Mouse (Mus musculus) forebrain, embryonic 13.5 days (tissue): ENCODE measurements at regions not wholly inside any gene's neighbourhood (a gene's known extent, or its start where the extent isn't known, plus 50 kb on each side); places are given as distances from the start of the nearest gene placed in this dataset.

Experiments
- ATAC-seq: fragments of 200-750 bp; cut with Nextera tagmentation; 2 replicates; pipeline ENCODE4 v1.8.0; 2017
- H3K27ac ChIP-seq: fragments of 300-500 bp; sonication (generic); 2 replicates; pipeline ENCODE4 v1.5.1; 2015; ENCODE audit warnings: inconsistent platforms, mild to moderate bottlenecking, moderate library complexity
- H3K27me3 ChIP-seq: fragments of 300-500 bp; sonication (generic); 2 replicates; pipeline ENCODE4 v1.6.1; 2015; ENCODE audit warnings: mild to moderate bottlenecking, inconsistent platforms
- H3K36me3 ChIP-seq: fragments of 300-500 bp; sonication (generic); 2 replicates; pipeline ENCODE4 v1.6.1; 2015; ENCODE audit warnings: mild to moderate bottlenecking, inconsistent platforms; ENCODE audit not compliant: poor library complexity, severe bottlenecking
- H3K4me1 ChIP-seq: fragments of 300-500 bp; sonication (generic); 2 replicates; pipeline ENCODE4 v1.6.1; 2015; ENCODE audit warnings: inconsistent platforms
- H3K4me2 ChIP-seq: fragments of 300-500 bp; sonication (generic); 2 replicates; pipeline ENCODE4 v1.6.1; 2015; ENCODE audit warnings: inconsistent platforms, mild to moderate bottlenecking, moderate library complexity
- H3K4me3 ChIP-seq: fragments of 300-500 bp; sonication (generic); 2 replicates; pipeline ENCODE4 v1.5.1; 2015; ENCODE audit warnings: mild to moderate bottlenecking, inconsistent platforms
- H3K9ac ChIP-seq: fragments of 300-500 bp; sonication (generic); 2 replicates; pipeline ENCODE4 v1.6.1; 2015; ENCODE audit warnings: mild to moderate bottlenecking, inconsistent platforms
- H3K9me3 ChIP-seq: fragments of 300-500 bp; sonication (generic); replicated peaks from 2 replicates; pipeline ENCODE4 v1.6.1; 2016; ENCODE audit warnings: inconsistent platforms
- WGBS: fragments of 180-500 bp; shearing (Covaris S2); methylation state at CpG from one replicate; pipeline ENCODE4 v1.1.7; 2015; 5-methylcytosine and 5-hydroxymethylcytosine counted together

DNA sequence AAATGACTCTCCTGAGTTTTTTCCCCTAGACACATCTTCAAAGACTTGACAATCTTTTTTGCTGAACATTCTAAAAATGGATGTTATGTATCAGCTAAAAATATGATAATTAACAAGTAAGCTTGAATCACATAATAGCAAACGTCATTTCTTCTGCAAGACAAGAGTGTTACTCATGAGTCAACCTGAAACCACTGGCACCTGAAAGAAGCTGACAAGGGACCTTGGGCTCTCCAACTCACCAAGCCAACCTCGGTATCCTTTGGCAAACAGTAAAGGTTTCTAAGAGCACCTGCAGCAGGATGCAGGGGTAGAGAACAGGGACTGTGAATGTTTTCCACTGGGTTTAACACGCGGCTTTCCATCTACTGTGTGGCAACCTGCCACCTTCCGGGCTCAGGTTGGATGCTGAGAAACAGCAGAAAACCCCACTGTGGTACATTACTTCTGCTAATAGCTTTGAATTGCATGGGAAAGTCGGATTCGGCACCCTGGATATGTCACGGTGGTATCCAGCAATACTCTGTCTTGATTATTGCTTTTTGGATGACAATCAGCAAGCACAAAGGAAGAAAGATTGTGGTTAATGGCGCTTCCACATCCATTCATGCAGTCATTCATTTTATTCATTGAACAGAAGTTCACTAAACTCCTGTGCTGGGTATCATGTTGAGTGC, 305.9 kb downstream of the Lpin1 start:
- Histone ChIP-seq H3K4me3 (no peak overlapping the region), H3K4me2 (no peak overlapping the region), H3K27me3 (no peaks in the 10 kb centered on the region), H3K4me1 (no peaks in the 10 kb centered on the region), H3K36me3 (no peaks in the 10 kb centered on the region), H3K9ac (no peak overlapping the region), H3K27ac (no peak overlapping the region), H3K9me3 (no peaks in the 10 kb centered on the region)
- no peak for ATAC-seq
- 81% methylated on average over 9 of the region's 9 CpGs for WGBS

GRCm38 (mm10) chr12:16285061-16285460, 325.7 kb downstream of the Lpin1 start:
- WGBS = 86% methylated on average over 5 of the region's 5 CpGs
- Histone ChIP-seq H3K27ac (no peak overlapping the region), H3K4me1 (no peaks in the 10 kb centered on the region), H3K9ac (no peak overlapping the region), H3K4me3 (no peak overlapping the region), H3K9me3 (0 out of 2 replicates have a peak, but pooled peaks cover 2% of the 10 kb centered on the region), H3K36me3 (no peaks in the 10 kb centered on the region), H3K4me2 (no peak overlapping the region), H3K27me3 (no peaks in the 10 kb centered on the region)
- no peak for ATAC-seq

DNA sequence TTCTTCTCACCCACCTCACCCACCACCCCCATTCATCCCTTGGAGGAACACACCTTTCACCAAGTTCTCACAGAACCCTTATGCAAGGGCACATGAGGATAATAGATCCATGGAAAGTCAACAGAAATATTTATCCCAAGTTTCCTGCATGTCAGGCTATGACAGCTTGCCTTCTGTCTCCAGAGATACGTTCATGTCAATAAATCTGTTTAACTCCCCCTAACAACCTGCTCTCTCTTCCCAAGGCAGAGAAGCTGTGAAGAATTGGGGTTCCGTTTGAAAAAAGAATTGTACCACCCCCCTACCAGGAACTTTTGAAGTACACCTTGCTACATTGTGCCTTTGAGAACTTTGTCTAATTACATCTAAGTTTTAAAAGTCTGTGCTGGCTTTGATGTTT, 331.6 kb downstream of the Lpin1 start:
- no peaks in the 10 kb centered on the region for H3K36me3 ChIP-seq
- H3K27ac ChIP-seq = no peak overlapping the region
- 0 out of 2 replicates have a peak, but pooled peaks cover 2% of the 10 kb centered on the region for H3K9me3 ChIP-seq
- no peak for ATAC-seq
- no peaks in the 10 kb centered on the region for H3K27me3 ChIP-seq
- WGBS = 69% methylated on average over 2 of the region's 2 CpGs
- no peak overlapping the region for H3K4me3 ChIP-seq
- H3K9ac ChIP-seq = no peak overlapping the region
- no peak overlapping the region for H3K4me2 ChIP-seq
- 0 out of 2 replicates have a peak, but pooled peaks cover 11% of the 10 kb centered on the region for H3K4me1 ChIP-seq

GRCm38 (mm10) chr12:16277567-16278332, 333.0 kb downstream of the Lpin1 start:
- Histone ChIP-seq H3K4me1 (0 out of 2 replicates have a peak, but pooled peaks cover 11% of the 10 kb centered on the region), H3K4me3 (no peak overlapping the region), H3K36me3 (no peaks in the 10 kb centered on the region), H3K27me3 (no peaks in the 10 kb centered on the region), H3K9me3 (no peaks in the 10 kb centered on the region), H3K27ac (no peak overlapping the region), H3K9ac (no peak overlapping the region), H3K4me2 (no peak overlapping the region)
- WGBS = 63% methylated on average over 4 of the region's 4 CpGs
- ATAC-seq = no peak

DNA sequence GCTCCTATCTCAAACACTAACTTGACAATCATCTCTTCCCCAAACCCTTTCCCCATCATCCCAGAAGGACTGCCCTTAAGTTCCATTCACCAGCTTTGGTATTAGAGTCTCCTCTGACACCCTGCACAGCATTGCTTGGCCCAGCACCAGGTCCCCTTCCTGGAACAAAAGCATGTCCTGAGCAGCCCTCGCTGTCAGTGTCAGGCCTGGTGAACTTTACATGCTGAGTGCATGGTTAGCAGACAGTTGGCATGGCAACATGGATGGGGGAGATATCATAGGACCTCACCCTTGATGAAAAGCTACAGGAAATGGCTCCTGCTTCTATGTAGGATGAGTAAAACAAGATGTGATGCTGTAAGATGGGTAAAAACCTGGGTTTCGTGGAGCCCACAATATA, 333.6 kb downstream of the Lpin1 start:
- Histone ChIP-seq H3K27me3 (no peaks in the 10 kb centered on the region), H3K9me3 (no peaks in the 10 kb centered on the region), H3K4me3 (no peak overlapping the region), H3K9ac (no peak overlapping the region), H3K4me1 (0 out of 2 replicates have a peak, but pooled peaks cover 11% of the 10 kb centered on the region), H3K4me2 (no peak overlapping the region), H3K27ac (no peak overlapping the region), H3K36me3 (no peaks in the 10 kb centered on the region)
- no peak for ATAC-seq
- WGBS = 63% methylated on average over 2 of the region's 2 CpGs

DNA sequence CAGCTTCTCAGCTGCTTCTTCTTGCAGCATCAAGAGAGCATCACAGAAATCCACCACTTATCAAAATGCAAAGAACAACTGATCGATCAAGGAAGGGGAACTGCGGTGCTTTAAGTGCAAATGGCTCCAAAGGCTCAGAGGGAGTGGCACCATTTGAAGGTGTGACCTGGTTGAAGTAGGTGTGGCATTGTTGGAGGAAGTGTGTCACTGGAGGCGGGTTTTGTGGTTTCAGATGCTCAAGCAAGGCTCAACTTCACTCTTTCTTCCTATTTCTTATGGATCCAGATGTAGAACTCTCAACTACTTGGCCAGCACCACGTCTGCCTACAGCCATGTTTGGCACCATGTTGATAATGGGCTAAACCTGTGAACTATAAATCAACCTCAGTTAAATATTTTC, 334.5 kb downstream of the Lpin1 start:
- 90% methylated on average over 4 of the region's 4 CpGs for WGBS
- no peaks in the 10 kb centered on the region for H3K9me3 ChIP-seq
- H3K9ac ChIP-seq = no peak overlapping the region
- H3K27me3 ChIP-seq = no peaks in the 10 kb centered on the region
- no peaks in the 10 kb centered on the region for H3K36me3 ChIP-seq
- no peak for ATAC-seq
- H3K4me1 ChIP-seq = 0 out of 2 replicates have a peak, but pooled peaks cover 11% of the 10 kb centered on the region
- no peak overlapping the region for H3K4me2 ChIP-seq
- no peak overlapping the region for H3K4me3 ChIP-seq
- H3K27ac ChIP-seq = no peak overlapping the region

GRCm38 (mm10) chr12:16272441-16272840, 338.3 kb downstream of the Lpin1 start:
- Histone ChIP-seq H3K27ac (no peak overlapping the region), H3K4me1 (0 out of 2 replicates have a peak, but pooled peaks cover 4% of the 10 kb centered on the region), H3K9me3 (no peaks in the 10 kb centered on the region), H3K27me3 (no peaks in the 10 kb centered on the region), H3K36me3 (no peaks in the 10 kb centered on the region), H3K4me3 (no peak overlapping the region), H3K4me2 (no peak overlapping the region), H3K9ac (no peak overlapping the region)
- ATAC-seq = no peak

DNA sequence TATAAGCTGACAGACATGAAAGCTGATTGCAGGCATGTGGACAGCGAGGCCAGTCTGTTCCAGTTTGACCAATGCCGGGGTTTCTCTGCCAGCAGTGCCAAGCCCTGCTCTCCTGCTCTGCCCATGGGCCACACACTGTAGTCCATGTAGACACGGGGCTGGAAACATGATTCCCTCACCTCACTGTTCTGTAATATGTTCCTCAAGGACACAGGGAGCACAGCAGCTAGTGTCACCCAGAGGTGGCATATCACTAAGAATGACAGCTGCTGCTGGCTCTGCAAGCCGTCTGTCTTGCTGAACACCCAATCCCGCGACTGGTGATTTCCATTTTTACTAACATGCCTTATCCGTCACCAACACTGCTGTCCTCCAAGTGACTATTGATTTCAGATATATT, 339.9 kb downstream of the Lpin1 start:
- no peaks in the 10 kb centered on the region for H3K4me1 ChIP-seq
- no peak overlapping the region for H3K4me3 ChIP-seq
- no peak overlapping the region for H3K4me2 ChIP-seq
- ATAC-seq = no peak
- H3K9ac ChIP-seq = no peak overlapping the region
- no peaks in the 10 kb centered on the region for H3K27me3 ChIP-seq
- no peaks in the 10 kb centered on the region for H3K9me3 ChIP-seq
- H3K36me3 ChIP-seq = no peaks in the 10 kb centered on the region
- WGBS = 90% methylated on average over 7 of the region's 7 CpGs
- H3K27ac ChIP-seq = no peak overlapping the region

DNA sequence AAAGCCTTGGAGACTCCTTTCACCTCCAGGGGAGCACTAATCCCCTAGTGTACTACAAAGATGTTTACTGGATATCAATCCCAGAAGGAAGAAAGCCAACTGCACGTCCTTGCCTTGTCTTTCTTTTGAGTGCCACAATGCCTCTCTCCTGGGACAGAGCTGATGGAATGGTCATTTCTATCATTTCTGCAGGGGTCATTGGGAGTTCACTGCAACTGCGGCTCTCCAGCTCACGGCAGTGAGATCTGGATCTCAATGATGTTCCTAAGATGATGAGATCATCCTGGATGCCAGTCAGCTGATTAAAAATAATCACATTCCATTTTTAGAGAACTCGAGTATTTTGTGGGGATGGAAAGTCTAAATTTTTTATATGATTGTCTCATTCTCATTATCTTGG, 341.1 kb downstream of the Lpin1 start:
- Histone ChIP-seq H3K9me3 (no peaks in the 10 kb centered on the region), H3K4me2 (no peak overlapping the region), H3K36me3 (no peaks in the 10 kb centered on the region), H3K27ac (no peak overlapping the region), H3K9ac (no peak overlapping the region), H3K4me3 (no peak overlapping the region), H3K27me3 (no peaks in the 10 kb centered on the region), H3K4me1 (no peaks in the 10 kb centered on the region)
- WGBS = 70% methylated on average over 4 of the region's 4 CpGs
- no peak for ATAC-seq

GRCm38 (mm10) chr12:16268621-16269165, 342.1 kb downstream of the Lpin1 start:
- no peak overlapping the region for H3K4me2 ChIP-seq
- H3K36me3 ChIP-seq = no peaks in the 10 kb centered on the region
- H3K27me3 ChIP-seq = no peaks in the 10 kb centered on the region
- no peak overlapping the region for H3K9ac ChIP-seq
- no peaks in the 10 kb centered on the region for H3K4me1 ChIP-seq
- 65% methylated on average over 8 of the region's 8 CpGs for WGBS
- H3K9me3 ChIP-seq = no peaks in the 10 kb centered on the region
- no peak overlapping the region for H3K4me3 ChIP-seq
- ATAC-seq = no peak
- H3K27ac ChIP-seq = no peak overlapping the region

DNA sequence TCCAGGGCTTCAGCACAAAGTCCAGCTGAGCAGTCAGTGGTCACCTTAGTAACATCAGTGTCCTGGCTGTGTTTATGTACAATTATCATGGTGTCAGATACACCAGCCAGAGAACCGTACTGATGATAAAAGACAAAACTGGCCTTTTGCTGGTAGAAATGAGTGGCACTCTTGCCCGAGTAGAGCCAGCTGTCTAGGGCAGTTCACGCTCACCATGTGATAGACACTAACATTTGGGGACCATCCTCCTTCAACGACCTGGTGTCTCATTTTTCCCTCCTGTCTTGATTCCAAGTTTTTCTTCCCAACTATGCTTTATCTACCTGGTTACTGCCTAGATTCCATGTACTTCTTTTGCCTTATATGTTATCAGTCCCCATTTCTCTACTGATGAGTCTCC, 349.3 kb downstream of the Lpin1 start:
- Histone ChIP-seq H3K27me3 (no peaks in the 10 kb centered on the region), H3K9ac (no peak overlapping the region), H3K36me3 (no peaks in the 10 kb centered on the region), H3K4me2 (no peak overlapping the region), H3K27ac (no peak overlapping the region), H3K9me3 (no peaks in the 10 kb centered on the region), H3K4me3 (no peak overlapping the region), H3K4me1 (peaks cover 9% of the 10 kb centered on the region)
- ATAC-seq = no peak
- 77% methylated on average over 4 of the region's 4 CpGs for WGBS

DNA sequence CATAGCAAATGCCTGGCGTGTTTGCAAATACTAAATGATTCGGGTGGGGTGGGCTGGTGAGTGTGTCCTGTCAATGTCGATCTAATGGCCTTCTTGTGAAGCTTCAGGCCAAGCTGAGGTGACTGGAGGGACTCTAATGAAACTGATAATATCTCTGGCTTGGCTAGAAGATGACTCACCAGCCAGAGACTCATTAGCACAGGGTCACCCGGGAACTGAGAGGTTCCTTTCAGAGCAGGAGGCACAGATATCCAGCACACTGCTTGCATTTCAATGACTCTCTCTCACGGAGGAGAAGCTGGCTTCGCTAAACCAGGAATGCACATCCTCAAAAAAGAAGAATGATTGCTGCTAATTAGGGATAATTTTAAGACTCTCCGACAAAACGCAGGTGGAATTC, 349.8 kb downstream of the Lpin1 start:
- WGBS = 55% methylated on average over 8 of the region's 8 CpGs
- Histone ChIP-seq H3K36me3 (no peaks in the 10 kb centered on the region), H3K4me1 (peaks cover 9% of the 10 kb centered on the region), H3K9ac (no peak overlapping the region), H3K27me3 (no peaks in the 10 kb centered on the region), H3K9me3 (no peaks in the 10 kb centered on the region), H3K4me2 (no peak overlapping the region), H3K27ac (no peak overlapping the region), H3K4me3 (no peak overlapping the region)
- no peak for ATAC-seq
